Mouse (Mus musculus) embryonic stem cell, embryonic (primary cell): ENCODE results near the gene Ifna6.
"Not testable (repeated sequence)": the region's sequence is repeated elsewhere in the genome, so short reads cannot be mapped to it uniquely, and the experiment has no call there.

Source experiments
- CTCF ChIA-PET, 4 experiments: fragments of 300-600 bp in 2 of 4; fragments of 350-600 bp in 2 of 4; sonication (Branson Sonifier 250); formaldehyde crosslinking; loops; one replicate each; lab custom pipeline; 2022; ENCODE audit warnings: inconsistent platforms in 2 of 4; lab: Charles Lee
- POLR2A ChIA-PET, 4 experiments: fragments of 300-600 bp in 2 of 4; fragments of 350-600 bp in 2 of 4; sonication (Branson Sonifier 250); formaldehyde crosslinking; loops; one replicate each; lab custom pipeline; 2022; ENCODE audit warnings: antibody characterized with exemption in 4 of 4, inconsistent platforms in 1 of 4; lab: Charles Lee

Gene Ifna6

GRCm38 (mm10) chr4:88827116-88827515 is at the start of gene Ifna6:
Gene Ifna6, plus strand, starts transcription at chr4:88827416.
- CTCF ChIA-PET, POLR2A ChIA-PET: not testable (repeated sequence)

DNA sequence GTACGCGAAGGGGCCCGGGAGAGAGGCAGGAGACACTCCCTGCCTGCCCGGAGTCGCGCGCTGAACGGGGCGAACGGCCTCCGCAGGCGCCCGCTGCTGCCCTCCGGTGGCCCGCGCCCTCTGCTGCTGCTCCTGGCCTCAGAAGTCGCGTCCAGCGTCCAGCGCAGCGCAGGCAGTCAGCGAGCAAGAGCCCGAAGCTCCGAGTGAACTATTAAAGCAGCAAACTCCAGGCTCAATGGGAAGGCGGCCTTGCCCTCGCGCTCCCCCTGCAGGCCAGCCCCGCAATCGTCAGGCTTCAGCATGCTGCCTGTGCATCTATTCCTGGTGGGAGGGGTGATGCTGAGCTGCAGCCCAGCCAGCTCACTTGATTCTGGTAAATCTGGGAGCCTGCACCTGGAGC is 47.7 kb upstream of the Ifna6 start, which contains the start of gene Gm13272:
Gm13272 (plus strand) TSS at position 301 of the 400 bp plus-strand sequence.
- CTCF ChIA-PET, POLR2A ChIA-PET: not testable (repeated sequence)

DNA sequence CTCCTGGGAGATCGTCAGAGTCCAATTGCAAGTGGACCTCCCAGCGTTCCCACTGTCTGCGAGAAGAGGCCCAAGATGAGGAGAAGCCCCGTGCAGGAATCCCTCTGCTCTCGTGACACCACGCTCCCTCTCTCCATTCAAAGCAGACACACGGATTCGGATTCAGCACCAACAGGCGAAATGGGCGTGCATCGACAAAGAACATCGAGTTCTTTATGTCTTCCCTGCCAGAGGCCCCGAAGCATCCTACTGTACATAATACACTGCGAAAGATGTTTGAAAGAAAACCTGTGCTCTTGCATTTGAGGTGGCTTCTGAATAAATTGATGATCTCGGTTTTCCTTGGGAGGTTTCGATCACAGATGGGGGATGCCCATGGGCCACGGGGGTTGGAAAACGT is 46.9 kb upstream of the Ifna6 start:
- CTCF ChIA-PET, POLR2A ChIA-PET: not testable (repeated sequence)

DNA sequence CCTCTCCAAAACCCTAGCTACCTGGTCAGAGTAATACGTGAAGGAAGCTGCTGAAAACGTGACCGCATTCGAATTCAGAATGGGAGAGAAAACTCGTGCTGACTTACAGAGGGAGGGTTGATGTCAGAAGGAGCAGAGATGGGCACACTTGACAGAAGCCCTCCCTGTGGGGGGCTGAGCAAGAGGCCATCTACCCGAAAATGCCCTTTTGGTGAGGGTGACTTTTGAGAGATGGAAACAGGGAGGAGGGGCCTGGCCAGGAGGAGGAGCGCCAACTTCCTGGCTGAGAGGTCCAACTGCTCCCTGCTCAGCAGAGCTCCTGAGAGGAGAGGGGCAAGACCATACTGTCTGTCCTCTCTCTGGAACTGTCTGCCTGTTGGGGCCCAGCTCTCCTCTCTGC is 45.4 kb upstream of the Ifna6 start, which contains the start of gene Ifnz:
Ifnz (plus strand) TSS at position 301 of the 400 bp plus-strand sequence.
- CTCF ChIA-PET, POLR2A ChIA-PET: not testable (repeated sequence)

- POLR2A ChIA-PET, CTCF ChIA-PET: not testable (repeated sequence)
These were observed 44.9 kb upstream of the Ifna6 start for GRCm38 (mm10) chr4:88782335-88782734.

DNA sequence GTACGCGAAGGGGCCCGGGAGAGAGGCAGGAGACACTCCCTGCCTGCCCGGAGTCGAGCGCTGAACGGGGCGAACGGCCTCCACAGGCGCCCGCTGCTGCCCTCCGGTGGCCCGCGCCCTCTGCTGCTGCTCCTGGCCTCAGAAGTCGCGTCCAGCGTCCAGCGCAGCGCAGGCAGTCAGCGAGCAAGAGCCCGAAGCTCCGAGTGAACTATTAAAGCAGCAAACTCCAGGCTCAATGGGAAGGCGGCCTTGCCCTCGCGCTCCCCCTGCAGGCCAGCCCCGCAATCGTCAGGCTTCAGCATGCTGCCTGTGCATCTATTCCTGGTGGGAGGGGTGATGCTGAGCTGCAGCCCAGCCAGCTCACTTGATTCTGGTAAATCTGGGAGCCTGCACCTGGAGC is 41.8 kb upstream of the Ifna6 start, which contains the start of gene Gm13276:
Gm13276 (plus strand) TSS at position 301 of the 400 bp plus-strand sequence.
- CTCF ChIA-PET, POLR2A ChIA-PET: not testable (repeated sequence)

DNA sequence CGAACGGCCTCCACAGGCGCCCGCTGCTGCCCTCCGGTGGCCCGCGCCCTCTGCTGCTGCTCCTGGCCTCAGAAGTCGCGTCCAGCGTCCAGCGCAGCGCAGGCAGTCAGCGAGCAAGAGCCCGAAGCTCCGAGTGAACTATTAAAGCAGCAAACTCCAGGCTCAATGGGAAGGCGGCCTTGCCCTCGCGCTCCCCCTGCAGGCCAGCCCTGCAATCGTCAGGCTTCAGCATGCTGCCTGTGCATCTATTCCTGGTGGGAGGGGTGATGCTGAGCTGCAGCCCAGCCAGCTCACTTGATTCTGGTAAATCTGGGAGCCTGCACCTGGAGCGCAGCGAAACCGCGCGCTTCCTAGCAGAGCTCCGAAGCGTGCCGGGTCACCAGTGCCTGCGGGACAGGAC is 38.8 kb upstream of the Ifna6 start, which contains the start of gene Gm13277:
Gm13277 (plus strand) TSS at position 231 of the 400 bp plus-strand sequence.
- POLR2A ChIA-PET, CTCF ChIA-PET: not testable (repeated sequence)

GRCm38 (mm10) chr4:88791250-88791649 is 36.0 kb upstream of the Ifna6 start, which contains the start of gene Gm13278:
Gene Gm13278, plus strand, starts transcription at chr4:88791550.
- CTCF ChIA-PET, result not testable (repeated sequence)

GRCm38 (mm10) chr4:88793936-88794675 is 33.1 kb upstream of the Ifna6 start, which contains the start of gene Gm13275:
Gene Gm13275, plus strand, starts transcription at chr4:88794487.
- CTCF ChIA-PET, POLR2A ChIA-PET: not testable (repeated sequence)

More at GRCm38 (mm10) chr4:88791250-88791649, 36.0 kb upstream of the Ifna6 start, which contains the start of gene Gm13278:
- POLR2A ChIA-PET, result not testable (repeated sequence)

GRCm38 (mm10) chr4:88797097-88797496 is 30.1 kb upstream of the Ifna6 start, which contains the start of gene Gm13279:
Gene Gm13279, plus strand, starts transcription at chr4:88797397.
- POLR2A ChIA-PET, CTCF ChIA-PET: not testable (repeated sequence)

DNA sequence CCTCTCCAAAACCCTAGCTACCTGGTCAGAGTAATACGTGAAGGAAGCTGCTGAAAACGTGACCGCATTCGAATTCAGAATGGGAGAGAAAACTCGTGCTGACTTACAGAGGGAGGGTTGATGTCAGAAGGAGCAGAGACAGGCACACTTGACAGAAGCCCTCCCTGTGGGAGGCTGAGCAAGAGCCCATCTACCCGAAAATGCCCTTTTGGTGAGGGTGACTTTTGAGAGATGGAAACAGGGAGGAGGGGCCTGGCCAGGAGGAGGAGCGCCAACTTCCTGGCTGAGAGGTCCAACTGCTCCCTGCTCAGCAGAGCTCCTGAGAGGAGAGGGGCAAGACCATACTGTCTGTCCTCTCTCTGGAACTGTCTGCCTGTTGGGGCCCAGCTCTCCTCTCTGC is 27.9 kb upstream of the Ifna6 start, which contains the start of gene Gm13285:
Gm13285 (plus strand) TSS at position 301 of the 400 bp plus-strand sequence.
- CTCF ChIA-PET, POLR2A ChIA-PET: not testable (repeated sequence)

- CTCF ChIA-PET, result not testable (repeated sequence)
These were observed 24.3 kb upstream of the Ifna6 start, which contains the start of gene Gm13287 for GRCm38 (mm10) chr4:88802954-88803353. Gene Gm13287, plus strand, starts transcription at chr4:88803254.

GRCm38 (mm10) chr4:88805231-88805630 is 22.0 kb upstream of the Ifna6 start, which contains the start of gene Gm13288:
Gene Gm13288, plus strand, starts transcription at chr4:88805531.
- POLR2A ChIA-PET, CTCF ChIA-PET: not testable (repeated sequence)

More at GRCm38 (mm10) chr4:88802954-88803353, 24.3 kb upstream of the Ifna6 start, which contains the start of gene Gm13287:
- POLR2A ChIA-PET, result not testable (repeated sequence)

DNA sequence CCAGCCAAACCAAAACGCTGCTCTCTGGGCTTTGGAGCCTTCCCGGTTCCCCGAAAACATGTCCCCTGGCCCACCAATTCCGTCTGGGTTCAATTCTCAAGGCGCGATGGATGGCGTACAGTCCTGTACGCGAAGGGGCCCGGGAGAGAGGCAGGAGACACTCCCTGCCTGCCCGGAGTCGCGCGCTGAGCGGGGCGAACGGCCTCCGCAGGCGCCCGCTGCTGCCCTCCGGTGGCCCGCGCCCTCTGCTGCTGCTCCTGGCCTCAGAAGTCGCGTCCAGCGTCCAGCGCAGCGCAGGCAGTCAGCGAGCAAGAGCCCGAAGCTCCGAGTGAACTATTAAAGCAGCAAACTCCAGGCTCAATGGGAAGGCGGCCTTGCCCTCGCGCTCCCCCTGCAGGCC is 21.5 kb upstream of the Ifna6 start:
- CTCF ChIA-PET, POLR2A ChIA-PET: not testable (repeated sequence)

DNA sequence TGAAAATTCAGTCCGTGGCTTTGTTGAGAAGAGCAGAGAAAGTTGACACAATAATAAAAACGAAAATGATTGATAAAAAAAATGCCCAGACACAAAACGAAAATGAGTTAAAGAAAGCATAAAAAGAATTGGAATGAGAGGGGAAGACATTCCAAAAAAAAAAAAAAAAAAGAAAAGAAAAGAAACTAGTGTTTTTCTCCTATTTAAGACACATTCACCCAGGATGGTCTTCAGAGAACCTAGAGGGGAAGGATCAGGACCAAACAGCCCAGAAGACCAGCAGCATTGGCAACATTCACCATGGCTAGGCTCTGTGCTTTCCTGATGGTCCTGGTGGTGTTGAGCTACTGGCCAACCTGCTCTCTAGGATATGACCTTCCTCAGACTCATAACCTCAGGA is 11.3 kb upstream of the Ifna6 start, which contains the start of gene Ifna7:
Ifna7 (plus strand) TSS at position 301 of the 400 bp plus-strand sequence.
- POLR2A ChIA-PET, result no interaction called here
- CTCF ChIA-PET, result no interaction called here

DNA sequence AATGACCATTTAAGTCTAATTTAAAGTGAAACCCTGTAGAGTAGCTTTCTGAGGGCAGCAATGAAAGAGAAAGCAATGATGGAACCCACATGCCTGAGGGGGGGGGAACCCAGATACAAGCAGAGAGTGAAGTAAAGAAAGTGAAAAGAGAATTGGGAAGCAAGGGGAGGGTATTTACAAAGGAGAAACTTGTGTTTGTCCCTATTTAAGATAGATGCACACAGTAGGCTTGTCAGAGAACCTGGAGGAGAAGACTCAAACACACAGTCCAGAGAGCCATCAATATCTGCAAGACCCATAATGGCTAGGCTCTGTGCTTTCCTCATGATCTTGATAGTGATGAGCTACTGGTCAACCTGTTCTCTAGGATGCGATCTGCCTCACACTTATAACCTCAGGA is 7.6 kb upstream of the Ifna6 start, which contains the start of gene Ifna11:
Ifna11 (plus strand) TSS at position 301 of the 400 bp plus-strand sequence.
- POLR2A ChIA-PET, result no interaction called here
- CTCF ChIA-PET, result interaction anchor here in 1 of 4 experiments (0.6 kb wide), 1 partner anchor 136 kb away, joined by 4 read pairs; the partner anchor contains the start of gene Ifna2

DNA sequence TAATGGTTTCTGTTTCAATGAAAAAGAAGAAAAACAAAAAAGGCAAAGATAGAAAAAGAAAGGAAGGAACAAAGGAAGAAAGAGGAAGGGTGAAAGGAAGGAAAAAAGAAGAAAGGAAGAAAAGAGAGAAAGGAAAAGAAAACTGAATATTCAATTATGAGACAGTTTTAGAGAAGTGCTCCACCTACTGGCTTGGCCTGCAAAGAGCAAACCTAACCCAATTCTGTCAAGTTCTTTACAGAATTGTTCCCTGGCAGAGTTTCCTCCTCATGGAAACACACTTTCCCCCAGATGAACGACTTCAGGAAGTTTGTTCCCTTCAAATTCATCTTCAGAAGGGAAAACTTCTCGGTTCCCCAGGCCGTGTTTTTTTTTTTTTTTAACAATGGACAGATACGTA is 4.2 kb upstream of the Ifna6 start:
- POLR2A ChIA-PET, result no interaction called here

GRCm38 (mm10) chr4:88830523-88830922 is 3.3 kb downstream of the Ifna6 start:
- ChIA-PET POLR2A (interaction anchor here in 1 of 4 experiments (0.6 kb wide), 1 partner anchor 463 kb away, joined by 11 read pairs; no protein-coding TSS in a partner anchor), CTCF (interaction anchor here in 1 of 4 experiments (0.9 to 2.2 kb wide), 2 partner anchors 134 to 299 kb away, joined by 3 to 4 read pairs; no protein-coding TSS in a partner anchor)

More for the DNA sequence above, 4.2 kb upstream of the Ifna6 start:
- CTCF ChIA-PET, result no interaction called here

GRCm38 (mm10) chr4:88835225-88835624 is 8.0 kb downstream of the Ifna6 start, which contains the start of gene Ifna5:
Gene Ifna5, plus strand, starts transcription at chr4:88835525.
- POLR2A ChIA-PET, CTCF ChIA-PET: not testable (repeated sequence)

- ChIA-PET POLR2A (no interaction called here), CTCF (interaction anchor here in 2 of 4 experiments (0.6 kb wide), 2 partner anchors 17 to 159 kb away, joined by 3 to 5 read pairs; no protein-coding TSS in a partner anchor)
These were observed 11.6 kb downstream of the Ifna6 start for GRCm38 (mm10) chr4:88838828-88839227.
